Mouse (Mus musculus) lung, postnatal 25 days (tissue): ENCODE measurements around the gene Tmem151a.

Source experiments
- DNase-seq: peaks from one replicate; pipeline ENCODE4 v3.0.0; 2022; ENCODE audit warnings: low spot score

Gene Tmem151a

GRCm38 (mm10) chr19:5040862-5041523 is 44.3 kb downstream of the Tmem151a start, which contains the start of gene Brms1:
Gene Brms1, plus strand, starts transcription at chr19:5041354.
- DNase-seq: peak; percentile 92

GRCm38 (mm10) chr19:5039301-5040114 is 45.8 kb downstream of the Tmem151a start:
- no peak for DNase-seq

- peak; percentile 90 for DNase-seq
Observed at GRCm38 (mm10) chr19:5038709-5039156, 46.6 kb downstream of the Tmem151a start, which contains the start of the genes B4gat1 and AC124502.3. Gene B4gat1, plus strand, starts transcription at chr19:5038826. Gene AC124502.3, plus strand, starts transcription at chr19:5038891.

- peak; percentile 76 for DNase-seq
Observed at GRCm38 (mm10) chr19:5037678-5038571, 47.4 kb downstream of the Tmem151a start.

- DNase-seq: no peak
Observed at GRCm38 (mm10) chr19:5036577-5036976, 48.8 kb downstream of the Tmem151a start.

- no peak for DNase-seq
Observed at GRCm38 (mm10) chr19:5032686-5033085, 52.6 kb downstream of the Tmem151a start.

GRCm38 (mm10) chr19:5026111-5026510 is 59.2 kb downstream of the Tmem151a start:
- DNase-seq: no peak

GRCm38 (mm10) chr19:5023621-5024479 is 61.5 kb downstream of the Tmem151a start, which contains the start of gene Slc29a2:
Gene Slc29a2, plus strand, starts transcription at chr19:5023860.
- peak; percentile 94 for DNase-seq

GRCm38 (mm10) chr19:5021416-5021815 is 63.9 kb downstream of the Tmem151a start:
- DNase-seq: no peak
